Mouse (Mus musculus) forebrain, embryonic 12.5 days (tissue): ENCODE measurements around the gene Blcap. TPM values are rescaled to one million over a fixed set of nuclear protein-coding genes. Genes with fewer than 3 reads are reported as not detected.
"Not testable (repeated sequence)": the region's sequence is repeated elsewhere in the genome, so short reads cannot be mapped to it uniquely, and the experiment has no call there.

Experiments
- ATAC-seq: fragments of 200-750 bp; cut with Nextera tagmentation; 2 replicates; pipeline ENCODE4 v1.8.0; 2017; ENCODE audit warnings: moderate TSS enrichment; ENCODE audit not compliant: low FRiP score
- H3K27ac ChIP-seq: fragments of 300-500 bp; sonication (generic); 2 replicates; pipeline ENCODE4 v1.5.1; 2016; ENCODE audit warnings: mild to moderate bottlenecking
- H3K27me3 ChIP-seq: fragments of 300-500 bp; sonication (generic); 2 replicates; pipeline ENCODE4 v1.6.1; 2016; ENCODE audit warnings: mild to moderate bottlenecking
- H3K36me3 ChIP-seq: fragments of 300-500 bp; sonication (generic); replicated peaks from 2 replicates; pipeline ENCODE4 v1.6.1; 2016; ENCODE audit warnings: mild to moderate bottlenecking
- H3K4me1 ChIP-seq: fragments of 300-500 bp; sonication (generic); 2 replicates; pipeline ENCODE4 v1.6.1; 2016
- H3K4me2 ChIP-seq: fragments of 300-500 bp; sonication (generic); 2 replicates; pipeline ENCODE4 v1.6.1; 2016; ENCODE audit warnings: mild to moderate bottlenecking, moderate library complexity
- H3K4me3 ChIP-seq: fragments of 300-500 bp; sonication (generic); replicated peaks from 2 replicates; pipeline ENCODE4 v1.5.1; 2016; ENCODE audit warnings: mild to moderate bottlenecking
- H3K9ac ChIP-seq: fragments of 300-500 bp; sonication (generic); 2 replicates; pipeline ENCODE4 v1.6.1; 2016; ENCODE audit warnings: mild to moderate bottlenecking
- H3K9me3 ChIP-seq: fragments of 300-500 bp; sonication (generic); 2 replicates; pipeline ENCODE4 v1.6.1; 2016
- WGBS: fragments of 180-500 bp; shearing (Covaris S2); methylation state at CpG from one replicate; pipeline ENCODE4 v1.1.7; 2016; 5-methylcytosine and 5-hydroxymethylcytosine counted together
- polyA plus RNA-seq: library from polyadenylated mRNA; unstranded; fragments of >200 nt; fragmentation: Nextera tagmentation; extraction: Ambion mirVana; gene quantifications from 2 replicates; pipeline ENCODE4 v1.2.1, GENCODE M21; 2016

Blcap gene
- polyA plus RNA-seq: 144 and 156 TPM in 2 replicates

- Histone ChIP-seq H3K9ac (peak within 1 kb of the TSS; percentile 12; the same call in 1 of the 2 replicates), H3K27ac (peak within 1 kb of the TSS; percentile 59; the same call in 1 of the 2 replicates), H3K27me3 (no peaks in the 10 kb centered on the region; the same call in 1 of the 2 replicates), H3K9me3 (no peaks in the 10 kb centered on the region), H3K4me1 (peaks cover 22% of the 10 kb centered on the region), H3K4me2 (no peak within 1 kb of the TSS), H3K36me3 (no peaks in the 10 kb centered on the region), H3K4me3 (no peak within 1 kb of the TSS)
- ATAC-seq: peak; percentile 37; the same call in 1 of the 2 replicates
- WGBS: 12% methylated on average over 6 of the region's 6 CpGs
Observed at GRCm38 (mm10) chr2:157571224-157571832, at the start of gene Blcap. Blcap (minus strand) TSS chr2:157571274.

GRCm38 (mm10) chr2:157618393-157618792 lies 47.3 kb upstream of the Blcap start:
- Histone ChIP-seq H3K4me2 (no peak overlapping the region), H3K36me3 (no peaks in the 10 kb centered on the region), H3K27me3 (no peaks in the 10 kb centered on the region; the same call in 1 of the 2 replicates), H3K4me3 (no peak overlapping the region), H3K9me3 (no peaks in the 10 kb centered on the region), H3K4me1 (peaks cover 10% of the 10 kb centered on the region), H3K27ac (no peak overlapping the region), H3K9ac (no peak overlapping the region)
- no peak for ATAC-seq
- WGBS: 85% methylated on average over 4 of the region's 4 CpGs

- Histone ChIP-seq H3K36me3 (no peaks in the 10 kb centered on the region), H3K9me3 (no peaks in the 10 kb centered on the region), H3K27ac (0 out of 2 replicates have a peak overlapping the region, but pooled peaks have one; percentile 2), H3K27me3 (no peaks in the 10 kb centered on the region; the same call in 1 of the 2 replicates), H3K9ac (peak overlapping the region; percentile 5; the same call in 1 of the 2 replicates), H3K4me1 (peaks cover 10% of the 10 kb centered on the region), H3K4me3 (no peak overlapping the region), H3K4me2 (peak overlapping the region; percentile 22)
- 12% methylated on average over 11 of the region's 11 CpGs for WGBS
- no peak for ATAC-seq
Observed at GRCm38 (mm10) chr2:157613997-157614396, 42.9 kb upstream of the Blcap start.

DNA sequence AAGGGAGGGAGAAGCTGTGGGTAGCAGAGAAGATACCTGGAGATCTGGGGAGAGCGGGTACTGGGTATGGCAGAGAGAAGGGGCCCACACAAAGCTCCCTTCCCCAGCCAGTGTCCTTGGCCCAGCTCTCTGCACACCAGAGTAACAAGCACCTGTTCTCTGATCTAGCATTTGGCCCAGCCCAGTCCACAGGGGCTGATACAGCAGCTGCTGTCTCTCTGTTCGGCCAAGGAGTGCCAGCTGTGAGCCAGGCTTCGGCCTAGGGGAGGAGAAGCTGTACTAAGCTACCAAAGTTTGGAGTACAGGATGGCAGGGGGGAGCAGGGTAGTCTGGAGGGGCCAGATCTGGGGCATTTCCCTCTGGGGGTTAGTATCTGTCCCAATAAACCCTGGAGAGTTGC lies 40.7 kb upstream of the Blcap start:
- ATAC-seq: no peak
- H3K4me1 ChIP-seq: peaks cover 23% of the 10 kb centered on the region
- no peak overlapping the region for H3K27ac ChIP-seq
- WGBS: 79% methylated on average over 3 of the region's 3 CpGs
- H3K4me3 ChIP-seq: no peak overlapping the region
- no peaks in the 10 kb centered on the region; the same call in 1 of the 2 replicates for H3K27me3 ChIP-seq
- no peak overlapping the region for H3K4me2 ChIP-seq
- H3K9me3 ChIP-seq: no peaks in the 10 kb centered on the region
- H3K9ac ChIP-seq: no peak overlapping the region
- no peaks in the 10 kb centered on the region for H3K36me3 ChIP-seq

GRCm38 (mm10) chr2:157607542-157608236 lies 36.6 kb upstream of the Blcap start:
- no peak for ATAC-seq
- WGBS: 63% methylated on average over 9 of the region's 9 CpGs
- H3K27ac ChIP-seq: no peak overlapping the region
- H3K9me3 ChIP-seq: no peaks in the 10 kb centered on the region
- H3K36me3 ChIP-seq: no peaks in the 10 kb centered on the region
- no peak overlapping the region for H3K4me3 ChIP-seq
- H3K9ac ChIP-seq: no peak overlapping the region
- peaks cover 14% of the 10 kb centered on the region; the same call in 1 of the 2 replicates for H3K27me3 ChIP-seq
- H3K4me1 ChIP-seq: peaks cover 12% of the 10 kb centered on the region
- no peak overlapping the region for H3K4me2 ChIP-seq

DNA sequence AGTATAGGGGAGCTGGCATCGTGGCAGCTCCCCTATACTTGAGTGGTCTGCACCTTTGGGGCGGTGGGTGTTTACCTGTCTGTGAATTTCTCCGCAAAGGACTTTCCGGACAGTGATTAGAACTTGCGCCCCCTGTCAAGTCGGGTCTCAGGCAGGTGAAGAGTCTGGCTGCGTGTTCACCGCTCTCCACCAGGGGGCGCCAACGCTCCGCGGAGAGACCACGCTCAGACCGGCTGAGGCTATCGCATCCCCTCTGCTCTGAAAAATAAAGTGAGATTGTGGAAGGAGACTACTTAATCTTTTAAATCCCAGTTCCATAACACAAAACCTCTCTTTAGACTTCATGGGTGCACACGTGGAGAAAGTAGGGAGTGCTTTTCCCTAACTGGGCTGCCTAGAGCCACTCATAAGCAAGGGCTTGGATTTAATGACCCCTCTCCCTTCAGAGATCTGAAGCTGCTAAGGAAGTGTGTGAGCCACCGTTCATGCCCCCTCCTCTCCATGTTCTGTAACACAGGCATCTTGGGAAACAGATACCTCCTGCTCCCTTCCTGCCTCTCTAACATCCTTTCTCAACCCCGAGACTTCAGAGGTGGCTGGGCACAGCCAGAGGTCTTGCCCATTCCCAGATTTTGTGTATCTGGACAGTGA lies 34.1 kb upstream of the Blcap start:
- H3K27me3 ChIP-seq: peaks cover 14% of the 10 kb centered on the region; the same call in 1 of the 2 replicates
- H3K27ac ChIP-seq: no peak overlapping the region
- H3K4me1 ChIP-seq: peaks cover 12% of the 10 kb centered on the region
- H3K9me3 ChIP-seq: no peaks in the 10 kb centered on the region
- WGBS: 9% methylated on average over 18 of the region's 18 CpGs
- H3K4me2 ChIP-seq: no peak overlapping the region
- peak; percentile 64 for ATAC-seq
- no peak overlapping the region for H3K4me3 ChIP-seq
- H3K9ac ChIP-seq: no peak overlapping the region; the same call in 1 of the 2 replicates
- no peaks in the 10 kb centered on the region for H3K36me3 ChIP-seq

GRCm38 (mm10) chr2:157601435-157601839 lies 30.4 kb upstream of the Blcap start:
- WGBS: 81% methylated on average over 6 of the region's 6 CpGs
- H3K27me3 ChIP-seq: peaks cover 14% of the 10 kb centered on the region; the same call in 1 of the 2 replicates
- ATAC-seq: no peak
- H3K4me2 ChIP-seq: no peak overlapping the region
- H3K9me3 ChIP-seq: no peaks in the 10 kb centered on the region
- no peak overlapping the region for H3K4me3 ChIP-seq
- H3K36me3 ChIP-seq: no peaks in the 10 kb centered on the region
- H3K27ac ChIP-seq: no peak overlapping the region
- no peaks in the 10 kb centered on the region for H3K4me1 ChIP-seq
- no peak overlapping the region for H3K9ac ChIP-seq

DNA sequence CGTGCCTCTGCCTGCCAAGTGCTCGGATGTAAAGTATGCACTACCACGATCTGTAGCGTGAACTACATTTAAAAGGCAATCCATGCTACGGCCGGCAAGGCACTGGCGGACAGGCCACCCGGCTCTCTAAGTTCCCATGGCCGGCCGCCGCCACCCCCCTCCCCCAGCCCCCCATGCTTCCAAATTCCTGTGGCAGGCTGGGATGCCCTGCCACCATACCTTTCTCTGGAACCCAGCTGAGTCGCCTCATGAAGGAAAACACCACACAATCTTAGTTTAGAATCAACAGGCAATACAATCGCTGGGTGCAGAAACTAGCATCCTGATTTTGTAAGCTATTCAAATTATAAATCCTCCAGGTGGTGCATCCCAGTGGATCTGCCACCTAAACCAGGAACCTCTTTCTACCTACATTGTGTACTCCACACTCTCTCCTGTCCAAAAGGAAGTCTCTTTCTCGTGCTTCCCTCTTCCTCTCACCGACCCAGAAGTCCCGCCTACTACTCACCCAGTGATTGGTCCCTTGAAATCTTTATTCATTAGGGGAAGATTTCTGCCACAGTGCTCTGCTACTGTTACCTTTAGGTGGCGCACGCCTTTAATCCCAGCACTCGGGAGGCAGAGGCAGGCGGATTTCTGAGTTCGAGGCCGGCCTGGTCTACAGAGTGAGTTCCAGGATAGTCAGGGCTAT lies 25.9 kb upstream of the Blcap start:
- Histone ChIP-seq H3K27me3 (no peaks in the 10 kb centered on the region), H3K27ac (no peak overlapping the region), H3K9ac (no peak overlapping the region), H3K4me2 (no peak overlapping the region), H3K36me3 (no peaks in the 10 kb centered on the region), H3K9me3 (no peaks in the 10 kb centered on the region), H3K4me1 (no peaks in the 10 kb centered on the region), H3K4me3 (no peak overlapping the region)
- no peak for ATAC-seq
- whole genome bisulfite sequencing: 69% methylated on average over 22 of the region's 22 CpGs

- whole genome bisulfite sequencing: 15% methylated on average over 7 of the region's 7 CpGs
- not testable (repeated sequence) for H3K4me1 ChIP-seq, H3K4me3 ChIP-seq
Observed at GRCm38 (mm10) chr2:157585351-157585750, 14.3 kb upstream of the Blcap start.

DNA sequence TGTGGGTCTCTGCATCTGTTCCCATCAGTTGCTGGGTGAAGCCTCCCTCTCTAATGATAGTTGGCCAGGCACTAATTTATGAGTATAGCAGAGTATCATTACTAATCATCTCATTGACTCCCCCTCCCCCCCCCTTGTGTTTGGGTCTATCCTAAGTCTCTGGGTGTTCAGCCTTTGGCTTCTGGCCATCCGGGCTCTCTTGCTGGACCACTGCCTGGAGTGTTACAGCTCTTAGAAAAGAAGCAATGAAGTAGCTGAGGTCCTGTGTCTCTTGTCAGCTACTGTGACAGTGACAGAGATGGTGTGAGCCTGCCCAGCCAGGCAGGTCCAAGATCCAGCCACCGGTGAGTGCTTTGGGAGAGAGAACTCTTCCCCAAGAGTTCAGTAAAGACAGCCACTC lies 1.7 kb upstream of the Blcap start:
- Histone ChIP-seq H3K9me3 (no peaks in the 10 kb centered on the region), H3K9ac (no peak overlapping the region), H3K36me3 (no peaks in the 10 kb centered on the region), H3K4me1 (peaks cover 13% of the 10 kb centered on the region), H3K27ac (no peak overlapping the region), H3K4me3 (no peak overlapping the region), H3K4me2 (no peak overlapping the region), H3K27me3 (no peaks in the 10 kb centered on the region; the same call in 1 of the 2 replicates)
- WGBS: 83% methylated on average over 2 of the region's 2 CpGs
- ATAC-seq: no peak

More at GRCm38 (mm10) chr2:157585351-157585750, 14.3 kb upstream of the Blcap start:
- not testable (repeated sequence) for H3K9ac ChIP-seq, H3K27me3 ChIP-seq, ATAC-seq, H3K36me3 ChIP-seq, H3K27ac ChIP-seq, H3K9me3 ChIP-seq, H3K4me2 ChIP-seq

- H3K4me1 ChIP-seq: peaks cover 27% of the 10 kb centered on the region
- H3K9ac ChIP-seq: no peak overlapping the region
- no peak for ATAC-seq
- no peaks in the 10 kb centered on the region for H3K9me3 ChIP-seq
- 0 out of 2 replicates have a peak, but pooled peaks cover under 1% of the 10 kb centered on the region for H3K36me3 ChIP-seq
- no peak overlapping the region for H3K4me2 ChIP-seq
- 0 out of 2 replicates have a peak overlapping the region, but pooled peaks have one; percentile 5 for H3K27ac ChIP-seq
- no peaks in the 10 kb centered on the region; the same call in 1 of the 2 replicates for H3K27me3 ChIP-seq
- no peak overlapping the region; the same call in 1 of the 2 replicates for H3K4me3 ChIP-seq
- WGBS: 80% methylated on average over 9 of the region's 9 CpGs
Observed at GRCm38 (mm10) chr2:157569796-157570485, 1.1 kb downstream of the Blcap start.
